Mouse (Mus musculus) testis, adult 2 months (tissue): ENCODE data around the gene Procr.

ENCODE experiments used
- CTCF ChIP-seq: fragments of 200-500 bp; IDR thresholded peaks from 2 replicates; pipeline ENCODE4 v1.5.1; 2012; ENCODE audit warnings: low read depth, mild to moderate bottlenecking, inconsistent platforms, low read length, moderate library complexity; ENCODE audit not compliant: control insufficient read depth, insufficient read depth, insufficient replicate concordance
- POLR2A ChIP-seq: fragments of 200-500 bp; IDR thresholded peaks from 2 replicates; pipeline ENCODE4 v1.6.1; 2012; ENCODE audit warnings: low read depth, mild to moderate bottlenecking, inconsistent platforms, low read length, moderate library complexity; ENCODE audit not compliant: control insufficient read depth

DNA sequence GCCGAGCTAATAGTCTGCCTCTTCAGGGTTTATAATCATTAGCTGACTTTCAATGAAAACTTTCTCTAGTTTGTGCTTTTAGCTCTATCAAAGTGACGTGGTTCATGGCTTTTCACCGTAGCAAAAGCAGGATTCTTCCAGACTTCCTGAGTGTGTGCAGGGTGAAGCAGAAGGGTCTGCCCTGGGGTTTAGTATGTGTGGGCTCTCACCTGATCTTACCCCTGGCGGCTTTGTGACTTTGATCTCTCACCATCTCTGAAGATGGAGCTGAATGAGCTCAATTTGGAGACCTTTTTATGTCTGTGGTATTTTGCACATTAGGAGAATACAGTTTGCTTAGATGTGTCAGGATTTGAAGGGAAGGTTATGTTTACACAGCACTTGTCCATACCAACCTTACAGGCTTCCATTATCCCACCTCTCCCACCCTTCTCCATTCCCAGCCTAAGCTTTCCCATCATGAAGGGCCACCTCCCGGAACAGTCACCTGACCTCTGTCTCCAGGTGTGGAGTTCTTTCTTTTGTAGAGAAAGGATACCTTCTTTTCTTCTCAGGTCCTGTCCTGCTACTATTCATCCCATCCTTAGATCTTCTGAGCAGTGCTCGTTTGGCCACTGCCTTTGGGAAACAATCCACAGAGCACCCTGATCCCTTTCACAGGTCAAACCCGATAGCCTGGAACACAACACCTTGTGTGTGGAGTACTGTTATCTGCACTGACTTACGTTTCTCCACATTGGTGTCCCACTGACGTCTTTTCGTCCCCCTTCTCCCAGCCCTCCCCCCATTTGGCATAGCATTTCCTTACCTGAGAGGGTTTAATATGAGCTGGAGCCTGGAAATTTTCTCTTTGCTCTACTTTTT lies 26.1 kb downstream of the Procr start:
- TF ChIP-seq POLR2A = no peak
- no peak for TF ChIP-seq CTCF
